ENCODE assay signal across 8 mouse cellular contexts in the genomic region with DNA sequence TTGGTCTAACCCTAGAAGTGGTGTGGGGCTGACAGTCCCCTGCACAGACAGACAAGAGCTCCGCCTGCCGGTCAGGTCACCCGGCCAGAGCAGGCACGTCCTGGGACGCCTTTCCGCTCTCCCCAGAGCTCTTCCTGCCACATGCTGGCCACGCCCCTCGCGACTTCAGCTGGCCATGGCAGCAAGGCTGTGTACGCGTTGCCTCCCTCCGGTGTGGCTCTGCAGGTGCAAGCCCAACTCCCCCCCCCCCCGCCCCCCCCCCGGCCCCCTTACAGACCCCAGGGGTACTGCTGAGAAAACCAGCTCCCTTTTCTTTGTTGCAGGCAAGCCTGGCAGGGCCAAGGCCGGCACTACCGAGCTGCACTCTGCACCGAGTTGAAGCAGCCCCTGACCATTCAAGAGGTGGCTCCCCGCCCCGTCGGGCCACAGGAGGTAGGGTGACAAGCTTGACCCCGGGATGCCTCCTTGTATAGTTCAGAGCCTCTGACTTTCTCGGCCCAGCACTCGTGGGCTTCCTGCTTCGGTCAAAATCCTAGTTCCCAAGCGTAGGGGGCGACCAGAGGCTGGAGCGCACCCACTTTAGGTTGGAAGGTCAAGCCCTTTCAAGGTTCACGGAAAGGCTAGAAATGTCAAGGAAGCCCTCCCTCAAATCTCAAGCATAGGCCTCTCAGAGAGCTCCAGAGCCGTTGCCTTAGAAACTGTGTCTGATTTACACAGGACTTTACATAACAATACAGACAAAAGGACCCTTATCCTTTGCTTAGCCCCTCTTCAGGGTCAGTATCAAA. TPM values are rescaled to one million over a fixed set of nuclear protein-coding genes. Genes with fewer than 3 reads are reported as not detected.
DNase-seq lines count a peak whose midpoint lies in the region; ATAC-seq and TF ChIP-seq lines count a peak whose summit lies in the region.

Cryzl2 (plus strand) TSS at position 157 of the 788 bp plus-strand sequence.

- H3K4me2 ChIP-seq in heart, embryonic 15.5 days, result peak within 1 kb of the TSS; percentile 80
- H3K4me2 ChIP-seq in kidney, postnatal 0 days (ENCODE audit: low read length), result peak within 1 kb of the TSS; percentile 60

- ATAC-seq in CD4-positive, CD25-positive, alpha-beta regulatory T cell, adult 4 months, result peak; percentile 83
- ATAC-seq in heart, embryonic 15.5 days (replicated peaks; ENCODE audit: insufficient number of reproducible peaks, insufficient read depth, low FRiP score, low read depth), result peak; percentile 92
- peak; percentile 92 for ATAC-seq in kidney, postnatal 0 days (replicated peaks; ENCODE audit: low FRiP score, low read depth)

- peak within 1 kb of the TSS; percentile 54 for H3K4me3 ChIP-seq in erythroblast, embryonic 14.5 days (replicated peaks)
- peak within 1 kb of the TSS; percentile 53 for H3K4me3 ChIP-seq in heart, embryonic 15.5 days
- peak within 1 kb of the TSS; percentile 33 for H3K4me3 ChIP-seq in kidney, postnatal 0 days (replicated peaks; ENCODE audit: low read depth, low read length)

- peak within 1 kb of the TSS; percentile 61 for H3K9ac ChIP-seq in heart, embryonic 15.5 days
- H3K9ac ChIP-seq in kidney, postnatal 0 days (ENCODE audit: low read depth, low read length), result peak within 1 kb of the TSS; percentile 56; the same call in 1 of the 2 replicates

- H3K4me1 ChIP-seq in erythroblast, embryonic 14.5 days (ENCODE audit: control insufficient read depth), result peaks cover 14% of the 10 kb centered on the region
- peaks cover 6% of the 10 kb centered on the region for H3K4me1 ChIP-seq in heart, embryonic 15.5 days (replicated peaks)
- no peaks in the 10 kb centered on the region for H3K4me1 ChIP-seq in kidney, postnatal 0 days (replicated peaks; ENCODE audit: insufficient read depth, low read length)

- WGBS in heart, embryonic 15.5 days, result 8% methylated on average over 28 of the region's 29 CpGs
- 6% methylated on average over 27 of the region's 29 CpGs for WGBS in kidney, postnatal 0 days

- DNase-seq in adrenal gland, postnatal 14 days, result peak; percentile 94
- peak; percentile 94 for DNase-seq in kidney, postnatal 0 days (ENCODE audit: low spot score)
- peak; percentile 93 for DNase-seq in lung, postnatal 36 days
- DNase-seq in ovary, postnatal 36 days (ENCODE audit: low spot score), result peak; percentile 86
- DNase-seq in urinary bladder, postnatal 10 days (ENCODE audit: low spot score), result peak; percentile 30

- TF ChIP-seq CTCF in kidney, postnatal 0 days (IDR thresholded peaks at IDR 0.05; ENCODE audit: low read depth), result peak; percentile 84

- no peaks in the 10 kb centered on the region for H3K27me3 ChIP-seq in erythroblast, embryonic 14.5 days (ENCODE audit: control insufficient read depth)
- no peaks in the 10 kb centered on the region for H3K27me3 ChIP-seq in heart, embryonic 15.5 days
- H3K27me3 ChIP-seq in kidney, postnatal 0 days (ENCODE audit: insufficient read depth, low read length), result no peaks in the 10 kb centered on the region

- H3K9me3 ChIP-seq in erythroblast, embryonic 14.5 days (ENCODE audit: control insufficient read depth, low read length), result no peaks in the 10 kb centered on the region
- H3K9me3 ChIP-seq in heart, embryonic 15.5 days (replicated peaks), result no peaks in the 10 kb centered on the region
- no peaks in the 10 kb centered on the region for H3K9me3 ChIP-seq in kidney, postnatal 0 days (replicated peaks; ENCODE audit: low read length)

- H3K36me3 ChIP-seq in erythroblast, embryonic 14.5 days (ENCODE audit: control insufficient read depth), result no peaks in the 10 kb centered on the region
- no peaks in the 10 kb centered on the region for H3K36me3 ChIP-seq in heart, embryonic 15.5 days
- H3K36me3 ChIP-seq in kidney, postnatal 0 days (ENCODE audit: insufficient read depth, low read length), result no peaks in the 10 kb centered on the region

- 0 out of 2 replicates have a peak within 1 kb of the TSS, but pooled peaks have one; percentile 17 for H3K27ac ChIP-seq in heart, embryonic 15.5 days
- no peak within 1 kb of the TSS; the same call in 1 of the 2 replicates for H3K27ac ChIP-seq in kidney, postnatal 0 days

RNA-seq across cellular contexts. Expression of gene Cryzl2, which starts in this region (rescaled TPM):
- 10 to 100 TPM in 1 of 2 experiments, 1 to 10 TPM in 1; 6.9 to 10.1 TPM for polyA plus RNA-seq in CD4-positive, CD25-positive, alpha-beta regulatory T cell, adult 4 months (2017; shearing (Covaris generic))
- 30.0 and 36.9 TPM in 2 replicates for total RNA-seq in adrenal gland, postnatal 14 days (2021)
- polyA plus RNA-seq in erythroblast, embryonic 14.5 days (2012), result 0.15 and 0.18 TPM in 2 replicates
- polyA plus RNA-seq in heart, embryonic 15.5 days (2015; fragmentation: Nextera tagmentation; extraction: Ambion mirVana), result 27.1 and 30.5 TPM in 2 replicates
- 46.9 and 58.5 TPM in 2 replicates for polyA plus RNA-seq in kidney, postnatal 0 days (2015; fragmentation: Nextera tagmentation; extraction: Ambion mirVana)

Comparison
In these comparisons a context has a peak if more than half of its experiments do, and no peak if none do; other contexts are left out.
1. DNase-seq: peak in every context shown above with its lines; median percentile 94 in adrenal gland, postnatal 14 days; 94 in kidney, postnatal 0 days; 93 in lung, postnatal 36 days; 86 in ovary, postnatal 36 days; 30 in urinary bladder, postnatal 10 days.